Mouse (Mus musculus): ENCODE measurements around the gene Cd247.

DNA sequence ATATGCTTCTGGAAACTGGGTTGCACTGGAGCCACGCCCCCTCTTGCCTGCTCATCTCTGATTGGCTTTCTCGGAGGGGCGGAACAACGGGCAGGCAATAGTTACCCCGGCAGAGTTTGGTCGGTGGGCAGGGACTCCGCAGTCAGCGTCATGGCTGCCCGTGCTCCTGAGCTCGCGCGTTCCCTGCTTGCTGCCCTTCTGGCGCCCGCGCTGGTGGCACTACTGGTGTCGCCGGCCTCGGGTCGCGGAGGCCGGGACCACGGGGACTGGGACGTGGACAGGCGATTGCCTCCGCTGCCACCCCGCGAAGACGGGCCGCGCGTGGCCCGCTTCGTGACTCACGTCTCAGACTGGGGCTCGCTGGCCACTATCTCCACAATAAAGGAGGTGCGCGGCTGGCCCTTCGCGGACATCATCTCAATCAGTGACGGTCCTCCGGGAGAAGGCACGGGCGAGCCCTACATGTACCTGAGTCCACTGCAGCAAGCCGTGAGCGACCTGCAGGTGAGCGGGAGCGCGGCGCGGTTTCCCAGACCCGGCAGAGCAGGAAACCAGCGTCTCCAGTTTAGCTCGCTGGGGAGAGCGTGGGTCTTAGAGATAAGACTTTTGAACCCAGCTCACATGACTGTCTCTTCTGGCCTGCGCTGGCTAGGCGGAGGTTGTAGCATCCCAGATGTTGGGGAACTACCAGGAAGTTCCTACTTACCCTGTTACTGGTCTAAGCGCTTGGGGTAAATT is 24.7 kb upstream of the Cd247 start, which contains the start of gene Creg1:
- TF ChIP-seq CTCF (IDR thresholded peaks at IDR 0.05; ENCODE audit: control insufficient read depth, insufficient read depth, insufficient replicate concordance, low read depth, low read length): no peak
- TF ChIP-seq POLR2A (IDR thresholded peaks at IDR 0.05; ENCODE audit: control insufficient read depth, low read depth, low read length): peak; percentile 89
